1 mouse cellular context compared by ENCODE assay signal in the genomic region with DNA sequence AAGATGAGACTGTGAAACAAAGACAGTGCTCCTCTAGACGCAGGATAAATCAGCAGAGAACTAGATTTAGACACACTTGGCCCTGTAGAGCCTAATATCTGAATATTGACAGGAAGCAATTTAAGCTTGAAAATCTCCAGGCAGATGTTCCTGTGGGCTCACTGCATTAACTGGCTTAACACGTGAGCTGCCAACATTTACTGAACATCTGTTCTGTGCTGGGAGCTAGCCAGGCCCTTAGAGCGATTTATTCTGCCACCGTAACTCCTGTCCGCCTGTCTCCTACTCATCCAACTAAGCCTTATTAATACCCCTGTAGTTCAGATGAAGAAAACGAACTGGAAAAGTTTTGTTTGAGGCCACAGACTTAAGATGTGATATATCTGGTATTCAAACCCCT.
TF ChIP-seq lines count a peak whose summit lies in the region.

No protein-coding gene starts in this region.

TF ChIP-seq in MEL, 35 proteins besides CTCF, POLR2A, EP300 and RAD21 (continued from another document):
- TF ChIP-seq TBP (IDR thresholded peaks at IDR 0.05; ENCODE audit: low read depth, low read length): no peak
- TF ChIP-seq KAT2A (conservative IDR thresholded peaks at IDR 0.05; ENCODE audit: low read depth, low read length): no peak
- TF ChIP-seq USF1 (IDR thresholded peaks at IDR 0.05; ENCODE audit: low read depth, low read length): no peak
- no peak for TF ChIP-seq SMC3 (IDR thresholded peaks at IDR 0.05; ENCODE audit: low read depth, low read length)
- peak; percentile 52; the same call in 1 of the 2 replicates for TF ChIP-seq MAX (IDR thresholded peaks at IDR 0.05; ENCODE audit: low read length)
- TF ChIP-seq CHD2 (IDR thresholded peaks at IDR 0.05; ENCODE audit: low read length): no peak
- TF ChIP-seq ZNF384 (IDR thresholded peaks at IDR 0.05; ENCODE audit: low read depth, low read length): no peak
- TF ChIP-seq MXI1 (IDR thresholded peaks at IDR 0.05; ENCODE audit: low read depth, low read length): peak; percentile 80
- TF ChIP-seq MEF2A (IDR thresholded peaks at IDR 0.05; ENCODE audit: extremely low read depth, insufficient replicate concordance, low read depth, low read length, poor library complexity, severe bottlenecking): no peak
- no peak for TF ChIP-seq NELFE (IDR thresholded peaks at IDR 0.05; ENCODE audit: low read depth, low read length)
- TF ChIP-seq SIN3A (IDR thresholded peaks at IDR 0.05; ENCODE audit: low read length): peak; percentile 43; the same call in 1 of the 2 replicates
- no peak for TF ChIP-seq E2F4 (IDR thresholded peaks at IDR 0.05; ENCODE audit: borderline replicate concordance, low read depth, low read length)
- TF ChIP-seq USF2 (IDR thresholded peaks at IDR 0.05; ENCODE audit: borderline replicate concordance in 1 of 2, insufficient read depth in 1 of 2, low read depth in 1 of 2, low read length in 2 of 2): no peak
- TF ChIP-seq HCFC1 (IDR thresholded peaks at IDR 0.05; ENCODE audit: low read depth, low read length): 0 out of 2 replicates have a peak, but pooled peaks have one; percentile 2
- no peak for TF ChIP-seq GABPA (IDR thresholded peaks at IDR 0.05; ENCODE audit: low read depth, low read length)
- peak; percentile 55 for TF ChIP-seq BHLHE40 (IDR thresholded peaks at IDR 0.05; ENCODE audit: borderline replicate concordance, low read depth, low read length)
- no peak for TF ChIP-seq MAFK (IDR thresholded peaks at IDR 0.05; ENCODE audit: borderline replicate concordance, low read depth, low read length)
- TF ChIP-seq MYC (IDR thresholded peaks at IDR 0.05; ENCODE audit: low read depth, low read length): 0 out of 2 replicates have a peak, but pooled peaks have one; percentile 43
